Mouse (Mus musculus) E14TG2a.4 (cell line): ENCODE measurements around the gene Rtf2.

ENCODE experiments used
- H3K27me3 ChIP-seq: 2 replicates; pipeline ENCODE4 v1.6.1; 2014; ENCODE audit warnings: low read length, control low read depth; ENCODE audit not compliant: insufficient read depth
- H3K36me3 ChIP-seq: 2 replicates; pipeline ENCODE4 v1.6.1; 2014; ENCODE audit warnings: low read length, control low read depth; ENCODE audit not compliant: insufficient read depth
- H3K4me1 ChIP-seq: replicated peaks from 2 replicates; pipeline ENCODE4 v1.6.1; 2014; ENCODE audit warnings: low read depth, low read length, control low read depth
- H3K4me3 ChIP-seq: replicated peaks from 2 replicates; pipeline ENCODE4 v1.5.1; 2014; ENCODE audit warnings: mild to moderate bottlenecking, low read length
- H3K9me3 ChIP-seq: 2 replicates; pipeline ENCODE4 v1.6.1; 2014; ENCODE audit warnings: low read length, control low read depth
- CTCF ChIP-seq: conservative IDR thresholded peaks from 2 replicates; pipeline ENCODE4 v1.5.1; 2014; ENCODE audit warnings: low read length
- NANOG ChIP-seq: IDR thresholded peaks from 2 replicates; pipeline ENCODE4 v1.6.1; 2014; ENCODE audit warnings: borderline replicate concordance, low read length, mixed read lengths
- POU5F1 ChIP-seq: IDR thresholded peaks from 2 replicates; pipeline ENCODE4 v1.6.1; 2014; ENCODE audit warnings: low read length, borderline replicate concordance

The Rtf2 gene

GRCm38 (mm10) chr2:172404239-172404638 lies 36.1 kb upstream of the Rtf2 start:
- peaks cover 40% of the 10 kb centered on the region for H3K4me1 ChIP-seq
- H3K9me3 ChIP-seq, result no peaks in the 10 kb centered on the region
- TF ChIP-seq POU5F1, result no peak
- no peak for TF ChIP-seq NANOG
- TF ChIP-seq CTCF, result no peak
- H3K27me3 ChIP-seq, result 0 out of 2 replicates have a peak, but pooled peaks cover 2% of the 10 kb centered on the region
- no peaks in the 10 kb centered on the region for H3K36me3 ChIP-seq
- H3K4me3 ChIP-seq, result no peak overlapping the region

GRCm38 (mm10) chr2:172405011-172405410 lies 35.3 kb upstream of the Rtf2 start:
- Histone ChIP-seq H3K36me3 (no peaks in the 10 kb centered on the region), H3K4me1 (peaks cover 32% of the 10 kb centered on the region), H3K9me3 (no peaks in the 10 kb centered on the region), H3K4me3 (no peak overlapping the region), H3K27me3 (0 out of 2 replicates have a peak, but pooled peaks cover 2% of the 10 kb centered on the region)
- no peak for TF ChIP-seq POU5F1
- no peak for TF ChIP-seq CTCF
- TF ChIP-seq NANOG, result no peak

GRCm38 (mm10) chr2:172406173-172406572 lies 34.2 kb upstream of the Rtf2 start:
- TF ChIP-seq POU5F1 (no peak), CTCF (no peak), NANOG (no peak)
- no peak overlapping the region for H3K4me3 ChIP-seq
- peaks cover 27% of the 10 kb centered on the region for H3K4me1 ChIP-seq
- H3K27me3 ChIP-seq, result 0 out of 2 replicates have a peak, but pooled peaks cover 2% of the 10 kb centered on the region
- H3K36me3 ChIP-seq, result no peaks in the 10 kb centered on the region
- H3K9me3 ChIP-seq, result no peaks in the 10 kb centered on the region

GRCm38 (mm10) chr2:172407499-172407898 lies 32.9 kb upstream of the Rtf2 start:
- Histone ChIP-seq H3K9me3 (no peaks in the 10 kb centered on the region), H3K27me3 (0 out of 2 replicates have a peak, but pooled peaks cover 2% of the 10 kb centered on the region), H3K36me3 (no peaks in the 10 kb centered on the region), H3K4me1 (peaks cover 33% of the 10 kb centered on the region), H3K4me3 (no peak overlapping the region)
- no peak for TF ChIP-seq CTCF
- no peak for TF ChIP-seq NANOG
- no peak for TF ChIP-seq POU5F1

- no peak overlapping the region for H3K4me3 ChIP-seq
- H3K27me3 ChIP-seq, result no peaks in the 10 kb centered on the region
- no peaks in the 10 kb centered on the region for H3K36me3 ChIP-seq
- no peaks in the 10 kb centered on the region for H3K9me3 ChIP-seq
- H3K4me1 ChIP-seq, result peaks cover 30% of the 10 kb centered on the region
- TF ChIP-seq NANOG, result no peak
- TF ChIP-seq CTCF, result no peak
Measured at GRCm38 (mm10) chr2:172410686-172411085, 29.7 kb upstream of the Rtf2 start.

GRCm38 (mm10) chr2:172411091-172411490 lies 29.3 kb upstream of the Rtf2 start:
- Histone ChIP-seq H3K9me3 (no peaks in the 10 kb centered on the region), H3K4me3 (no peak overlapping the region), H3K27me3 (no peaks in the 10 kb centered on the region), H3K4me1 (peaks cover 34% of the 10 kb centered on the region), H3K36me3 (0 out of 2 replicates have a peak, but pooled peaks cover 2% of the 10 kb centered on the region)
- TF ChIP-seq POU5F1 (no peak), NANOG (no peak), CTCF (no peak)

- H3K4me1 ChIP-seq, result peaks cover 38% of the 10 kb centered on the region
- H3K9me3 ChIP-seq, result no peaks in the 10 kb centered on the region
- H3K27me3 ChIP-seq, result no peaks in the 10 kb centered on the region
- TF ChIP-seq CTCF, result no peak
- TF ChIP-seq NANOG, result no peak
- no peak for TF ChIP-seq POU5F1
- H3K4me3 ChIP-seq, result no peak overlapping the region
- H3K36me3 ChIP-seq, result peaks cover 10% of the 10 kb centered on the region; the same call in 1 of the 2 replicates
Measured at GRCm38 (mm10) chr2:172412454-172412853, 27.9 kb upstream of the Rtf2 start.

GRCm38 (mm10) chr2:172413273-172413672 lies 27.1 kb upstream of the Rtf2 start:
- H3K4me1 ChIP-seq, result peaks cover 38% of the 10 kb centered on the region
- TF ChIP-seq POU5F1, result no peak
- no peaks in the 10 kb centered on the region for H3K9me3 ChIP-seq
- H3K27me3 ChIP-seq, result no peaks in the 10 kb centered on the region
- H3K36me3 ChIP-seq, result peaks cover 10% of the 10 kb centered on the region; the same call in 1 of the 2 replicates
- H3K4me3 ChIP-seq, result no peak overlapping the region

- H3K27me3 ChIP-seq, result no peaks in the 10 kb centered on the region
- peaks cover 38% of the 10 kb centered on the region for H3K4me1 ChIP-seq
- peaks cover 10% of the 10 kb centered on the region; the same call in 1 of the 2 replicates for H3K36me3 ChIP-seq
- H3K9me3 ChIP-seq, result no peaks in the 10 kb centered on the region
- no peak overlapping the region for H3K4me3 ChIP-seq
- TF ChIP-seq NANOG, result no peak
- TF ChIP-seq POU5F1, result no peak
- no peak for TF ChIP-seq CTCF
Measured at GRCm38 (mm10) chr2:172413894-172414293, 26.5 kb upstream of the Rtf2 start.
